Mouse (Mus musculus): Measurements from ENCODE around the gene Carmil1. TPM values are rescaled to one million over a fixed set of nuclear protein-coding genes. Genes with fewer than 3 reads are reported as not detected.

The Carmil1 gene
- total RNA-seq, 2 experiments from 2014 or later = 25.3 to 33.3 TPM

GRCm38 (mm10) chr13:23998826-23999225 lies 281.8 kb downstream of the Carmil1 start:
- no peak for DNase-seq (ENCODE audit: low spot score in 2 of 2)
- intact Hi-C loops (cut with DNase I) = no loop called here

GRCm38 (mm10) chr13:23994756-23995155 lies 285.8 kb downstream of the Carmil1 start:
- DNase-seq (ENCODE audit: low spot score in 2 of 2) = no peak
- intact Hi-C loops (cut with DNase I) = no loop called here

GRCm38 (mm10) chr13:23994024-23994423 lies 286.6 kb downstream of the Carmil1 start:
- intact Hi-C loops (cut with DNase I) = no loop called here
- no peak for DNase-seq (ENCODE audit: low spot score in 2 of 2)

GRCm38 (mm10) chr13:23990928-23991327 lies 289.7 kb downstream of the Carmil1 start, which contains the start of gene Scgn:
Gene Scgn (minus strand): TSS chr13:23991214.
- peak in 1 of 2 experiments; percentile 18 for DNase-seq (ENCODE audit: low spot score in 2 of 2)
- intact Hi-C loops (cut with DNase I) = no loop called here

- no peak for DNase-seq (ENCODE audit: low spot score in 2 of 2)
- intact Hi-C loops (cut with DNase I) = no loop called here
Measured at GRCm38 (mm10) chr13:23990451-23990850, 290.1 kb downstream of the Carmil1 start.

- DNase-seq (ENCODE audit: low spot score in 2 of 2) = no peak
- intact Hi-C loops (cut with DNase I) = no loop called here
Measured at GRCm38 (mm10) chr13:23985130-23985529, 295.5 kb downstream of the Carmil1 start.

GRCm38 (mm10) chr13:23972271-23972670 lies 308.3 kb downstream of the Carmil1 start:
- no peak for DNase-seq (ENCODE audit: low spot score in 2 of 2)
- intact Hi-C loops (cut with DNase I) = no loop called here

- intact Hi-C loops (cut with DNase I) = no loop called here
- no peak for DNase-seq (ENCODE audit: low spot score in 2 of 2)
Measured at GRCm38 (mm10) chr13:23971870-23972269, 308.7 kb downstream of the Carmil1 start.

GRCm38 (mm10) chr13:23964909-23965308 lies 315.7 kb downstream of the Carmil1 start:
- intact Hi-C loops (cut with DNase I) = no loop called here
- no peak for DNase-seq (ENCODE audit: low spot score in 2 of 2)

Other genes starting within 250 kb of the Carmil1 start
- under 1 TPM; 0.30 to 0.45 TPM for gene Cmah, start 46.6 kb upstream of the Carmil1 start, total RNA-seq (2021)

All from left cerebral cortex, postnatal 36 days (tissue).